Mouse (Mus musculus) layer of hippocampus, postnatal 25 days (tissue): ENCODE results near the gene Tcp11l2. TPM values are rescaled to one million over a fixed set of nuclear protein-coding genes. Genes with fewer than 3 reads are reported as not detected.
A peak's percentile ranks its signal among the peaks of the same experiment; 100 is the strongest.

Experiments
- DNase-seq, 2 experiments: peaks; one replicate each; pipeline ENCODE4 v3.0.0; 2022; ENCODE audit warnings: mixed read lengths in 2 of 2, low spot score in 1 of 2; ENCODE audit errors: extremely low spot score in 1 of 2
- total RNA-seq, 2 experiments: library from RNA; stranded (reverse); gene quantifications; 2 replicates each; pipeline ENCODE4 v1.2.3; 2021

The Tcp11l2 gene
- total RNA-seq, 2 experiments from 2014 or later: 27.0 to 28.1 TPM

DNA sequence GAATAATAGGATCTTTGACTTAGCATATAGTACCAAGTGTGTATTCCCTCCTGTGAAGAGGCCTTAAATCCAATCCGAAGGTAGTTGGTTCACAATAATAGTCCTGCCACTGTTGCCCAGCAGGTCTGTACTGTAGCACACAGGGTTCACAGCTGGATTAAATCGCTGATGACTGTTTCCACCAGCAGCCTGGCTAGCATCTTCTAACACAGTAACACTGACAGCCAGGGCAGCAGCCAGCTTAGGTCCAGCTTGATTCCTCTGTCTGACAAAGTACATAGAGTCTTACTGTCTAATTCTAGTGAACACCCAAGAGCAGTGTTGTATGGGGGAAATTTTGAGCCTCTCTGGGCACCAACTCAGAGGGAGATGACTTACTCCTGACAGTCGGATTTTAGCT, 16.3 kb downstream of the Tcp11l2 start:
- no peak for DNase-seq

GRCm38 (mm10) chr10:84597127-84597785, 20.8 kb downstream of the Tcp11l2 start:
- no peak for DNase-seq

DNA sequence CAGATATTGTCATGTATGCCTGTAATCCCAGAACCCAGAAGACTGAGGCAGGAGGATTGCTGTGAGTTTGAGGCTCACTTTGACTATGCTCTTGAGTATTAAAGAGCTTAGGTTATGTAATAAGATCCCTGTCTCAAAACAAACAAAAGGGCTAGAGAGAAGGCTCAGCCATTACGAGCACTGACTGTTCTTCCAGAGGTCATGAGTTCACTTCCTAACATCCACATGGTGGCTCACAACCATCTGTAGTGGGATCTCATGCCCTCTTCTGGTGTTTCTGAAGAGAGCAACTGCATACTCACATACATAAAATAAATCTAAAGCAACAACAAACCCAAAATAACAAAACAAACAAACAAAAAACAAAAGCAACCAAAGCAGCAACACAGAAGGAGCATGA, 21.7 kb downstream of the Tcp11l2 start:
- no peak for DNase-seq

GRCm38 (mm10) chr10:84600136-84600535, 23.7 kb downstream of the Tcp11l2 start:
- no peak for DNase-seq

DNA sequence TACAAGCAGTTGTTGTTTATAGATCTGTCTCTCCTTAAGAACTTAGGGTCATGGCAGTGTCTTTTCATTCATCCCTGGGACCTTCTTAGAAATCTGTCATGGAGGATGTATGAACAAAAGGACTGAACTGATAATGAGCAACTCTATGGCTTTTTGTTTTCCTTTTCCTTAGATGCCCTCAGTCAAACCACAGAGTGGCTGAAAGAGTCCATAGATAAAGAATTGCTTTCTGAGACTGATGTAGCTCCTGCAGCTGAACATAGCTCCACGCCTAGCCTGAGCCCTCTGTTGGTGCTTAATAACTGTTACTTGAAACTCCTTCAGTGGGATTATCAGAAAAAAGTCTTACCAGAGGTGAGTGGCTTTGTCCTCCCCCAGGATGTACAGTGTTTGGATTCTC, 27.9 kb downstream of the Tcp11l2 start:
- no peak for DNase-seq

DNA sequence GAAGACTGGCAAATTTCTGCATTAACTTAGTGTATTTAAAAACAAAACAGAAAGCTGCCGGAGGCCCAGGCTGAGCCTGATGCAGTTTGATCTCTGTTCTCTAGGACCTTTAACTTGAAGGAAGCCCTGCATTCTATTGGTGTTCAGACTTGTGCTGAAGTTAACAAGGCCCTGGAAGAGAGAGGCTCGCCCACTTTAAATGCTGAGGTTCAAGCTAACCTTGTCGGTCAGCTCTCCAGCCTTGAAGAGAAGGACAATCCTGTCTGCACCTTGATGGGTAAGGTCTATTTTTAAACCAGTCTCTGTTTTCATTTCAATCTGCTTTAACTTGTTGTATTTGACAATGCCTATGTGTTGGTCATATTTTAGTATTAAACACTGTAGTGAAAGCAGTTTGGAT, 31.9 kb downstream of the Tcp11l2 start:
- DNase-seq: no peak

DNA sequence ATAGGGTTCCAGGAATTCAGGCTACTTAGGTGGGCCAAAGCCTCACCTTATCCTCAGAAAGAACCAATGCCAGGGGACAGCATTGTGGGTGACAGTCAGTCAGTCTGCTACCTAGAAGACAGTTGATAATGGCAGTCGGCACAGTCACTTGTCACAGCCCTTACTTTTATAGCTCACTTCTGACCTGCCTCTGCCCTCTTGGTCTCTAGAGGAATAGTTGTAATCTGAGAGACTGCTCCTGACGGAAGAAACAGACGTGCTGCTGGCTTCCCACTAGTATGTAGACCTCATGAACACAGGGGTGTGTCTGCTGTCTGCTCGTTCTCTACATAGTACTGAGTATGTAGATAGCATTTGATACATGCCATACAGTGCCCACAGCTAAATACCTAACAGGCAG, 33.9 kb downstream of the Tcp11l2 start:
- no peak for DNase-seq

DNA sequence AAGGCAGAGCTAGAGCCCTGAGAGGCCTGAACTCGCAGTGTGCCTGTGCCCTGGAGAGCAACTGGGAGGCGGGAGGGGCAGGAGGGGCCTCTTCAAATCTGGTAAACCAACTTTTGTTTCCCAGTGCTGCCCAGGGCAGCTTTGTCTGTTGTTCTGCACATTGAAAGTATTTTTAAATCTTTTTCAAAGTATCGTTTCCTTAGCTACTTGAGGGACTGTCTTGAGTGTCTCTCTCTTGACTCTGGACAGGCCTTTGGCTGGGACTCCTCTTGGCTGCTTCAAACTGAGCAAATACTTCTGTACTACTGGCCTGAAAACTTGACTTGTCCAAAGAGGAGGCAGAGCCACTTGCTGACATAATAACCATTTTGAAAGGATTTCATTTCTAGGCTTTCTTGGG, 34.4 kb downstream of the Tcp11l2 start:
- DNase-seq: no peak

DNA sequence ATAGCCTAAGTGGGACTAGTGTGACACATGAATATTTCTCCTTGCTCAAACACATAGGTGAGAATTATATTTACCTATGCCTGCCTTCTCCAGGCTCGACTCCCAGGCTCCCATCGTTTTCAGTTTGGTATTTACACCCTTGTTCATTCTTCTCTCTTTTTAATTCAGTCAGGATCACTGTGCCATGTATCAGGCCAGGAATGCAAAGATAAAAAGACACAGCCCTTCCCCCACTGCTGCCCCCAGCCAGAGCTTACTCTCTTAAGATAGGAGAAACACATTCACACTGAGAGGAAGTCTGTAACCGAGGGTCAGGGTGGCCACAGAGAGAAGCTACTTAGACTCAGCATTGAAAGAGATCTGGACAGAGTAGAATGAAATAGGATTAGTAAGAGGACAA, 35.2 kb downstream of the Tcp11l2 start:
- DNase-seq: no peak

DNA sequence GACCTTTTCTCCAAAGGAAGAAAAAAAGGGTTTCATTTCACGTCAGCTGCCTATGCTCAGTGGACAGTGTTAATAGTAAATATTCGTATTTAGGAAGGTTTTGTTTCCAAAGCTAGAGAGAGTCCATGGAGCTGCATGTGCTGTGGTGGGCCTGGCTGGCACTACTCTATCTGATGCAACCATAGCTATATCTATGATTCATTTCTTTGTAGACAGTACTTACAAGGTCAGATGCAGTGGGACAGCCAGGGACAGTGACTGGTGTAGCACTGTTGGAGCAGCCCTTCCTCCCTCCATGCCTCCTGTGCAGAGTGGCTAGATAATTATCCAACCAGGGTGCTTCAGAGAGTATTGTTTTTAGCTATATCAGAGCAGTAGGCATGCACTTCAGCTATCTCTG, 35.9 kb downstream of the Tcp11l2 start:
- DNase-seq: no peak

GRCm38 (mm10) chr10:84613366-84613765, 36.9 kb downstream of the Tcp11l2 start:
- no peak for DNase-seq

DNA sequence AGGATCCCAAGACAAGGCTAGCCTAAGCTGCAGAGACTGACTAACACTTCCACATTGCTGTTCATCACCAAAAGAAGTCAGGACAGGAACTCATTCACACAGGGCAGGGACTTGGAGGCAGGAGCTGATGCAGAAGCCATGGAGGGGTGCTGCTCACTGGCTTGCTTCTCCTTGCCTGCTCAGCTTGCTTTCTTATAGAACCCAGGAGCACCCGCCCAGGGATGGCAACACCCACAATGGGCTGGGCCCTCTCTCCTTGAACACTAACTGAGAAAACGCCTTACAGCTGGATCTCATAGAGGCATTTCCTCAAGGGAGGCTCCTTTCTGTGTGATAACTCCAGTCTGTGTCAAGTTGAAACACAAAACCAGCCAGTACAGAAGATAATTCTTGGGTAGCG, 38.6 kb downstream of the Tcp11l2 start:
- no peak for DNase-seq

GRCm38 (mm10) chr10:84621826-84622790, 45.7 kb downstream of the Tcp11l2 start, which contains the start of gene Polr3b:
Polr3b (plus strand) TSS chr10:84622292.
- peak; percentile 89 to 92 for DNase-seq

DNA sequence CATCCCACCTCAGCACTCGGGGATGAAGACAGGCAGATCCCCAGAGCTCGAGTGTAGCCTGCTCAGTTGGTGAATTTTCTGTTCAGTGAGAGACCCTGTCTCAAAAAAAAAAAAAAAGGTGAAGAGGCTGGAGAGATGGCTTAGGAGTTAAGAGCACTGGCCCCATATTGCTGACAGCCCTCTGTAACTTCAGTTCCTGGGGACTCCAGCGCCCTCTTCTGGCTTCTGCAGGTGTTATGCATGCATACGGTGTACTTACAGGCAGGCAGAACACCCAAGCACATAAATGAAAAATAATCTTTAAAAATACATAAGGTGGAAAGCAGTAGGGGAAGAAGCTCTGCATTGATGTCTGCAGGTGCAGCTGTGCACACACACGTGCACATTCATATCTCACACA, 54.8 kb downstream of the Tcp11l2 start:
- DNase-seq: no peak

- no peak for DNase-seq
Measured at GRCm38 (mm10) chr10:84632005-84632404, 55.6 kb downstream of the Tcp11l2 start.

DNA sequence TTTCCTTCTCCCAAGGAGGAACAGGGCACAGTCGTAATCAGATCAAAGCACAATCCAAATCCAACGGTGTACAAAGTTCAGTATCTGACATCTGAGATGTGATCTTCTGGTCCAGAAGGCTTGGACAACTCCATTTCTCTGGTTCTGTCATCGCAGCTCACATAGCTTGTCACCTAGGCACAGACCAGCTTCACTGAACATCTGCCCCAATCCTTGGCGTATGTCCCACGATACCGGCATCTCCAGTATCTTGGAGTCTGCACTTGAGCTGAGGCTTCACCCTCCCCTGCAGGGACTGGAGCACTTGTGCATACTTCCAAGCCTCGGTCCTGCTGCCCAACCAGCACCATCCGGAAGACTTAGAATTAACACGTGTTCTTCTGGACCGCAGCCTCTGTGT, 60.2 kb downstream of the Tcp11l2 start:
- DNase-seq: no peak

GRCm38 (mm10) chr10:84638382-84638781, 62.0 kb downstream of the Tcp11l2 start:
- no peak for DNase-seq

- no peak for DNase-seq
Measured at GRCm38 (mm10) chr10:84639525-84640287, 63.3 kb downstream of the Tcp11l2 start.

DNA sequence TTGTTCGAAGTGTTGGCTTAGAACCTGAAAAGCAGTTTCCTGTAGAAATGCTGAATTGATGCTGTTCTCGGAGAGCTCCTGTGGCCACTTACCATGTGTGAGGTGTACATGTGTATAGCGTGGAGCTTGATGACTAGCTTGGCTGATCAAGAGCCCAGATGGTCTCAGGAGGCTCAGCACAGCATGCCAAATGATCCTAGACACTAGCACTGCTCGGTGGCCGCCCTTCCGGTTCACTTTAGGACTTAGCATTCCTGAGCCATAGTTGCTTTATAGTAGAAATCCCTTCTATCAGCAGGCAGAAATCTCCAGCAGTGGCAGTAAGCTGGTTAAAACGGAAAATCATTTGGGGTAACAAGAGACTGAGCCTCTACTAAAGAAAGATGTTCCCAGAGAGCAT, 64.4 kb downstream of the Tcp11l2 start:
- DNase-seq: no peak

GRCm38 (mm10) chr10:84641576-84641975, 65.2 kb downstream of the Tcp11l2 start:
- no peak for DNase-seq

- no peak for DNase-seq
Measured at GRCm38 (mm10) chr10:84645940-84646339, 69.5 kb downstream of the Tcp11l2 start.
